Mouse (Mus musculus) cortical plate, adult 2 months (tissue): ENCODE data around the gene Erfe. TPM values are rescaled to one million over a fixed set of nuclear protein-coding genes. Genes with fewer than 3 reads are reported as not detected.
A peak's percentile ranks its signal among the peaks of the same experiment; 100 is the strongest.

Experiments used
- H3K27ac ChIP-seq: fragments of 200-500 bp; 2 replicates; pipeline ENCODE4 v1.5.1; 2012; ENCODE audit warnings: low read length, control low read depth, inconsistent platforms; ENCODE audit not compliant: insufficient read depth
- H3K4me1 ChIP-seq: fragments of 200-500 bp; 2 replicates; pipeline ENCODE4 v1.6.1; 2011; ENCODE audit warnings: low read length; ENCODE audit not compliant: control insufficient read depth, insufficient read depth
- H3K4me3 ChIP-seq: fragments of 200-500 bp; 2 replicates; pipeline ENCODE4 v1.5.1; 2011; ENCODE audit warnings: mild to moderate bottlenecking, low read length, control low read depth; ENCODE audit not compliant: insufficient read depth
- CTCF ChIP-seq: fragments of 200-500 bp; IDR thresholded peaks from 2 replicates; pipeline ENCODE4 v1.5.1; 2011; ENCODE audit warnings: mild to moderate bottlenecking, control low read depth, low read length; ENCODE audit not compliant: insufficient read depth; ENCODE audit errors: extremely low read depth
- POLR2A ChIP-seq: fragments of 200-500 bp; IDR thresholded peaks from 2 replicates; pipeline ENCODE4 v1.6.1; 2011; ENCODE audit warnings: mild to moderate bottlenecking, low read length, control low read depth; ENCODE audit not compliant: insufficient read depth; ENCODE audit errors: extremely low read depth
- polyA plus RNA-seq: library from polyadenylated mRNA; depleted of rRNA; stranded (reverse); fragments of >200 nt; gene quantifications from 2 replicates; pipeline ENCODE4 v1.2.3, GENCODE M21; 2012; rRNA removed

Erfe gene
- 0.90 and 1.3 TPM in 2 replicates for polyA plus RNA-seq

GRCm38 (mm10) chr1:91366215-91367108 is at the start of gene Erfe:
Gene Erfe, plus strand, starts transcription at chr1:91366430.
- H3K4me3 ChIP-seq, result no peak within 1 kb of the TSS
- H3K27ac ChIP-seq, result no peak within 1 kb of the TSS
- TF ChIP-seq POLR2A, result no peak
- no peak for TF ChIP-seq CTCF
- H3K4me1 ChIP-seq, result no peaks in the 10 kb centered on the region

DNA sequence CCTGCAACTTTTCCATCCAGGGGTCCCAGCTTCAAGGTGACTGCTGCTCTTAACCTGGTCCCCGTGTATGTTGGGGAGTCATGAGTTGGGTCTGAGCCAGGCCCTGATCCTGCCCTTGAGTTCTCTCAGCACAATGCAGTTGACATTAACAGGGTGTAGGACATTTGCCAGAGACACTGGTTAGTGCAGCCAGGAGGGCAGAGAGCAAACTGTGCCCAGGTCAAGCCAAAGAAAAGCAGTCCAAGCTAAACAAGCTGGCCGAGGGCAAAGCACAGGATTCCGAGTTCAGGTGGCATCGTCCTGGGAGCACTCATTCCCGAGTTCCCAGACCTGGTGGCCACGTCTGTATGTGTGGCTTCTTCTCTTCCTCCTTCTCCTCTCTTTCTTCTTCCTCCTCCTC is 48.6 kb upstream of the Erfe start:
- Histone ChIP-seq H3K27ac (no peak overlapping the region), H3K4me1 (no peaks in the 10 kb centered on the region), H3K4me3 (no peak overlapping the region)
- no peak for TF ChIP-seq POLR2A
- TF ChIP-seq CTCF, result no peak

DNA sequence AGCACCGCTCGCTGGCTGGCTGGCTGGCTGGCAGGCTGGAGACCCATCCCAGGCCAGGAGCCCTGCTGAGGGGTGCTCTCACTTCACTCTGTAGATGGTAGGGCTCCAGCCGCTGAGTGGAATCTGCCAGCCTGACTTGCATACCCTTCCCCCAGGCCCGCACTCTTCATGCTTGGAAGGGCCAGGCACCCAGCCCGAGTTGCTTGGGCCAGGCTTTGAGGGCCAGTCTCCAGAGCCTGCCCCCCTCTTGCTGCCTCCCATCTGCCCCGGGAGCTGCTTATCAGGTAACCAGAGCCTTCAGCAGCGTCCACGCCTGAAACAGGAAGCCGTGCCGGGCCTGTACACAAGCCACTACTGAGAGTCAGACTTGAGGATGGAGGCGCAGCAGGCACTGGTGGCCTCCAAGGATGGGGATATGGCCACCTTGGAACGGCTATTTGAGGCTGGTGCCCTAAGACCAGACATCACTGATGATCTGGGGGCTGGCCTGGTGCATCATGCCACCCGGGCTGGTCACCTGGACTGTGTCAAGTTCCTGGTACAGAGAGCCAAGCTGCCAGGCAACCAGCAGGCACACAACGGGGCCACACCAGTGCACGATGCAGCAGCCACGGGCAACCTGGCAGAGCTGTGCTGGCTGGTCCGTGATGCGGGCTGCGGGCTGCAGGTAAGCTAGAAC is 44.3 kb upstream of the Erfe start, which contains the start of gene Espnl:
Gene Espnl (plus strand): TSS at position 316 of the 679 bp plus-strand sequence.
- TF ChIP-seq POLR2A, result no peak
- no peak for TF ChIP-seq CTCF
- no peaks in the 10 kb centered on the region for H3K4me1 ChIP-seq
- H3K27ac ChIP-seq, result no peak within 1 kb of the TSS
- H3K4me3 ChIP-seq, result no peak within 1 kb of the TSS

DNA sequence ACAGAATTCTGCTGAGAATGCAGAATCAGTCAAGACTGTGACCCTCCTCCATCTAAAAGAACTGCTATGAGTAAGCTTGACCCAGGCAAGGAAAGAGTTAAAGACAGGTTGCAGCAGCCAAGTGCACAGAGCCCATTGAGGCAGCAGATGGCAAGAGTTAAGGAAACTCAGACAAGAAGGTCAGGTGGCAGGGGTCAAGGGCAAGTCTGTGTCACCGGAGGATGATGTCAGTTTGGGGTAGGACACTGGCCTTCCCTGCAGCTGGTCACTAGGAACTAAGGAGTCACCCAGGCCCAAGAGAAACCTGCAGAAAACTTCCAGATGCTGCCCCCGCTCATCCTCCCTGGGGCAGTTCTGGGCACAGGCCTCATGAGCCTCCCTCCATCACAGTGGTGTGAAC is 41.6 kb upstream of the Erfe start:
- Histone ChIP-seq H3K4me3 (no peak overlapping the region), H3K4me1 (no peaks in the 10 kb centered on the region), H3K27ac (no peak overlapping the region)
- TF ChIP-seq CTCF, result no peak
- TF ChIP-seq POLR2A, result no peak

GRCm38 (mm10) chr1:91325488-91326042 is 40.7 kb upstream of the Erfe start:
- TF ChIP-seq POLR2A (no peak), CTCF (no peak)
- Histone ChIP-seq H3K4me3 (no peak overlapping the region), H3K4me1 (no peaks in the 10 kb centered on the region), H3K27ac (no peak overlapping the region)

DNA sequence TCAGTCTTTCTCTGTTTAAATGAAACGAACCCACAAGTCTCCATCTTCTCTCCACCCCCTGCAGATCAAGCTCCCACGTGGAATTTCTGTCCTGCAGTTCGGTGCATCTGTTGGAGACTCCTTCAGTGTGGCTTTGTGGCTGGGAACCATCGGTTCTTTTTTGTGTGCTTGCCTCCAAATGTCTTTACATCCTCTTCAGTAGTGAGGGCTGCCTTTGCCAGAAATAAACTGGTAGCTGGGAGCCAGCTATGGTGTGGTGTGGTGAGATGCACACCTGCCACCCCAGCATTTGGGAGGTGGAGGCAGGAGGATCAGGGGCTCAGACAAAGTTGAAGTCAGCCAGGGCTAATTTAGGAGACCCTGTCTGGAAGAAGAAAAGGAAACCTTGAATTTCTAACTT is 34.1 kb upstream of the Erfe start:
- Histone ChIP-seq H3K4me1 (peaks cover 2% of the 10 kb centered on the region; the same call in 1 of the 2 replicates), H3K4me3 (no peak overlapping the region), H3K27ac (no peak overlapping the region)
- TF ChIP-seq CTCF (no peak), POLR2A (0 out of 2 replicates have a peak, but pooled peaks have one; percentile 16)

DNA sequence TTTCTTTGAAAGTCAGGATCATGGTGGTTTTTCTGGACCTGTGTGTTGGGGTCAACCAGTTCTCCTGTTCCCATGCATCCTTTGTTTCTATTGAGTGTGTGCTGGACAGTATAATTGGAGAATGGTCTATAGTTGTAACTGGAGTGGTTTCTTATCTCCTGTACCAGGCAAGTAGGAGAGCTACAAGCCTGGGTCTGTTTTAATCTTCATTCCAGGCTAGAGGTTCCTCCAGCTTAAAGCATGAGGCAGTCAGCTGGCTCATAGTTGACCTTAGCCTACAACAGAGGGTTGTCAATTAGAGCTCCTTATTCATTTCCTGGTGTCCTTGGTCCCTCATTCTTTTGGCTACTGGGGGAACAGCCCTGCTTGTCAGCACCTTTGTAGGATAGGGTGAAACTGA is 32.6 kb upstream of the Erfe start:
- no peak for TF ChIP-seq CTCF
- TF ChIP-seq POLR2A, result no peak
- H3K4me1 ChIP-seq, result peaks cover 2% of the 10 kb centered on the region; the same call in 1 of the 2 replicates

GRCm38 (mm10) chr1:91337355-91337754 is 28.9 kb upstream of the Erfe start:
- TF ChIP-seq POLR2A, result no peak
- no peak overlapping the region for H3K4me3 ChIP-seq
- H3K27ac ChIP-seq, result no peak overlapping the region
- peaks cover 2% of the 10 kb centered on the region; the same call in 1 of the 2 replicates for H3K4me1 ChIP-seq

More for the DNA sequence above, 32.6 kb upstream of the Erfe start:
- no peak overlapping the region for H3K4me3 ChIP-seq
- no peak overlapping the region for H3K27ac ChIP-seq

DNA sequence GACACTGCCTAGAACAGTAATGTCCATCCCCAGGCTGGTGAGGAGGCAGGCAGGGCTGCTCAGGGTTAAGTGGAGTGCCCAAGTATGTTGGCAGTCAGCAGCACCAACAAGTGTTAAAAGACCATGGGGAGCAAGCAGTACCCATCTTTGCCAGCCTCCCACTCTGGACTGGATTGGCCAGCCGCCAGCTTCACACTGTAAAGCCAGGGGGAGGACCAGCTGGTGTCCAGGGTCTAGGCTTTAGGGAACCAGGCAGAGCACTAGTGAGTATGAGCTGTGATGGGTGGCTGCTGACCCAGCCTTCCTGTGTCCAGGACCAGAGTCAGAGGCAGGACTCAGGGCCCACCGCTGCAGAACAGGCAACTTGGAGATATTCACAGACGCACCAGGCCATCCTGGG is 22.2 kb upstream of the Erfe start:
- Histone ChIP-seq H3K4me1 (no peaks in the 10 kb centered on the region), H3K4me3 (no peak overlapping the region), H3K27ac (no peak overlapping the region)
- TF ChIP-seq CTCF, result no peak
- no peak for TF ChIP-seq POLR2A
